Mouse (Mus musculus): Measurements from ENCODE around the gene Lhfp.

Gene Lhfp

DNA sequence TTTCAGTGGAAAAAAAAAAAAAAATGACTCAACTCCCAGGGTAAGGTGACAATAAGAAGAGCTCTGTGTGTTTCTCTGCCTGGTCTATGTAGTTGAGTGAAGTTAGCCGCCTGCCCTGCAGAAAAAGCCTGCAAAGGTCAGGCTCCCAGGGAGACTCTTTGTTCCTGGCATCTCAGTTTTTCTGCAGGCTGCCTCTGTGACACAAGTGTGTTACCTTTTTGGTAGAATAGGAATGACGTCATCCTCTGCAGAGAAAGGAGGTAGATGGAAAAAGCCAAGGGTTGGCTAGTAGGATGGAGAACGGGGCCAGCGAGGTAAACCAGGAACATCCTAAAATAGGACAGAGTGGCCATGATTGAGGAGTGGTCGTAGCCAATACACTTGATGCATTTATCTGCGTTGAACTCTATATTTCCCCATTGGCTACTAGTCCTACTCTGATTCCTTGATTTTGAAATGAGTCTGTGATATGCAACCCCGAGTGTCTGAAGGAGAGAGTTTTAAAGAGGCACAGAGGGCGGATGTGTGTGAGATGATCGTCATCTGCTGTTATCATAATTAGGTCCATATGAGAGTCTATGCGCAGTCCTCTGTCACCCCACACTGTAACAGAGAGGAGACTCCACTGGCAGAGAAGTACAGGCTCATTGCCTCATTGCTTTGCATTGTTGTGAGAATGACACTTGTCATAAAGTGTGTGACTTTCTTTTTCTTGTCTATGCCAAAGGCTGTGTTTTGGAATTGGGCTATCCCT lies 132.2 kb downstream of the Lhfp start:
- no peak for DNase-seq

DNA sequence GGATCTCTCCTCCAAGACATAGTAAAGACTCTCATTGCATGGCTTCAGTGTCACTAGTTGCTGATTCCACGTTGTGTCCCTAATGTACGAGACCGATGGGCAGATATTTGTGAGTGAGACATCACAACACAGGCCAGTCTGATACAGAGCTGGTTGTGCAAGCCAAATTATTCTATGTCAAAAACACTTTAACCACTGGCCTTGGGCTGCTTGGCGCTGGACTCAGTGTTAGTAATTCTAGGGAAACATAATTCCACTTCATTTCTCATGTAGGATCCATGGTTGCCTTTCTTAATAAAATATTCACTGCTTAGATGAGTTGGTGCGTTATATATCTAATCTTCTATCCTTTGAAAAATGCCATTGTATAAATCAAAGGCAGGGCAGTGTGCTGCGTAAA lies 138.6 kb downstream of the Lhfp start:
- DNase-seq, result no peak

DNA sequence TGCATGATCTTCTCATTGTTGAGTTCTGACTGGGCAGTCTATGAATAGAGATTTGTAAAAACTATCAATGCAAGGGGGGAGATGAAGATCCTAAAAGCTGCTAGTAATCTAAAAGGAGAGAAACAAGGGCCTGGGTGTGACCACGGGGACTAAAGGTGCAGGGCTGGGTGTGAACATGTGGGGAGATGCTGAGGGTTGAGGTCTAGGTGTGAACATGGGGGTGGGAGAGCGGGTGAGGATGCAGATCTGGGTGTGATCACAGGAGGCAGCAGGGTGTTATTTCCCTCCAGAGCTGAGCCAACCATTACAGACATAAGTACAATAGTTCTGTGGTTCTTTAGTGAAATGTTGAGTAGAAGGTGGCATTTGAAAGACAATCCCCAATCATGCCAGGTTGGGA lies 144.1 kb downstream of the Lhfp start:
- DNase-seq, result no peak

DNA sequence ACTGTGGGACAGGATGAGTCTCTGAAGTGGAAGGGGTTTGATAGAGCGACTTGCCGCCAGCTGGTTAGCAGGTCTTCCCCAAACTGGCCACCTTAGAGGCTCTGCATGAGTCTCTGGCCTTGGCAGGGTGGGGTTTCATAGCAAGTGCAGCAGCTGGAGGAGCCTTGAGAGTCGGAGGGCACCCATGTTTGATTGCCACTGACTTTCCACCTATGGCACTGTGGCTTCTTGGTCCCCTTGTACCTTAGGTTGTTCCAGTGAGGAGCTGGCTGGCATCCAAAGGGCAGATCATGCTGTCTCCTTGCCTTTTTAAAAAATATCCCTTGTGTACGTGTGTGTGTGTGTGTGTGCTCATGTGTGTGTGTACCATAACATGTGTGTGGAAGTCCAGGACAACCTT lies 152.1 kb downstream of the Lhfp start:
- no peak for DNase-seq

DNA sequence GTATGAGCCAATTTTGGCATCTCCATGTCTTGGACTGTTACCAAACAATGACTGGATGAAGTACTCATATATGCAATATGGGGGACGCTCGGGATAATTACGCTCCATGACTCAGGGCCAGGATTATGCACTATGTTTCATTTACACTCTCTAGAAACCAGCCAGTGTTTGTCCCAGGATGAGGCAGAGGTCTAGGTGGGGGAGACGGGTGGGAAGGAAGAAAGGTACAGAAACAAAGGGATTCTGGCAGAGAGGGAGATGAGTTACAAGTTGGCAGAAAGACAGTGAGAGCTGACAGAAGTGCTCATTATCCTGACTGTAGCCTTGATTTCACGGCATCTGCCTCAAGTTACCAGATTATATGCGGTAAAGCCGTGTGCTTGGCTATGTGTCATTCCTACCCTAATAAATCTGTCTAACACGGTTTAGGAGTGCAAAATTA lies 154.4 kb downstream of the Lhfp start:
- DNase-seq, result no peak

DNA sequence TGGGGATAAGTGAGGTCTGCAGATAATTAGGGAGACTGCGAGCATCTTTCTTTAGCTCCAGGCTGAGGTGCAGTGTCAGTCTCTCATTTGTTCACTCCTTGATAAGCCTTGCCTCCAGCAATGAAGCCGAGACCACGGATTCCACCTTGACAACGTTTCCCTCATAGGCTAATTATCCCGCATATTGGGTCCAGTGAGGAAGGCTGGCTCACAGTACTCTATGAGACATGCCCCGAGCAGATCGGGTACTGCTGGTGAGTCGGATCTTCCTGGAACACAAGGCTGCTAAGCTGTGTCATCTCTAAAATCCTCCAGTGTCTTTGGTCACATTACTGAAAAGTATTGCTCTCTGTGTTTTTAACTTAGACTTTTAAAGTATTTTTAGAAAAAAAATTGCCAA lies 158.8 kb downstream of the Lhfp start:
- no peak for DNase-seq

DNA sequence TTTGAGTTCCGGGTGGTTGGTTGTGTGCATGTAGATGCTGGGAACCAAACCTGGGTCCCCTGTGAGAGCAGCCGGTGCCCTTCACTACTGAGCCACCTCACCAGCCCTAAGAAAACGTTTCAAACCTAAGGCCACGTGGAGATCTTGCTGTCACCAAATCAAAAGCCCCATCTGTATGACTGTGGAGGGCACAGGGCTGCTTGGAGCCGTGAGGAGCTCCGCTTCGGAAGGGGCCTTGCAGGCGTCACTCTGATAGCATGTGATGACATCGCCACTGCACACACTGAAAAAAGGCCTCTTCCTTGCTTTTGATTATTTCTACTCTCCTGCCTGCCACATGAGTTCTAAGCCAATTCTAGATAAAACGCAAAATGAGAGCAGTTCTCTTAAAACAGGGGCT lies 159.5 kb downstream of the Lhfp start:
- no peak for DNase-seq

DNA sequence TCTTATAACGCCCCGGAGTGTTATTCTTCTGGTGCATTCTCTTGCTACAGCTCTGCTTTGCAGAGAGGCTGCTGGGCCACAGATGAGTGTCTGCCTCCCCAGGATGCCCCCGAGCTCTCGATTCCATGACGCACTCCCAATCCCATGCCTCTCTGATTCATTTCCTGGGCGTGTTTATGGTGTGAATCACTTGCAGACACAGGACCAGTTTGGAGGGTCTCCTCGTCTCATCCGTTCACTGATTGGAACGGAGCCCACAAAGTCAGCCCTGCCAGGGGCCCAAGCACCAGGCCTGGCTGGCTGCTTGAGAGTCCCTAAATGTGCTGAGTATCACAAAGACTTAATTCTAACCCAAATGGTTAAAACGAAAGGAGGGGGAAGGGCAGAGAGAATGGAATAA lies 160.3 kb downstream of the Lhfp start:
- no peak for DNase-seq

DNA sequence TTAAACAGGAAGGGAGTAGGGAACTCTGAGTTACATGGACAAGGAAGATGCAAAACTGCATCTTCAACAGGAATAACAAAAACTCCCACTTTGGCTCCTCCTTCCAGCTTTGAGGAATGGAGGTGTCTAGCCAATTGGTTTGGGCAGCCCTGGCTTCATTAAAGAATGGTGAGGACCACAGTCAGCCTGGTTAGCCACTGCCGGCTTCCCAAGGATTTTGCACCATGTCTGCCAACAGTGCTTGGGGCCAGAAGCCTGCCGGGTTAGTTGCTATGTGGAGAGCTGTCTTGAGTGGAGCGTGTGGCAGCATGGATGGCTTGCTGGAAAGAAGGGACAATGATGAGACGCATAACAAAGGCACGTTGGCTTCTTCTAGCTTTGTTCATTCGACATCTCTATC lies 160.9 kb downstream of the Lhfp start:
- no peak for DNase-seq

DNA sequence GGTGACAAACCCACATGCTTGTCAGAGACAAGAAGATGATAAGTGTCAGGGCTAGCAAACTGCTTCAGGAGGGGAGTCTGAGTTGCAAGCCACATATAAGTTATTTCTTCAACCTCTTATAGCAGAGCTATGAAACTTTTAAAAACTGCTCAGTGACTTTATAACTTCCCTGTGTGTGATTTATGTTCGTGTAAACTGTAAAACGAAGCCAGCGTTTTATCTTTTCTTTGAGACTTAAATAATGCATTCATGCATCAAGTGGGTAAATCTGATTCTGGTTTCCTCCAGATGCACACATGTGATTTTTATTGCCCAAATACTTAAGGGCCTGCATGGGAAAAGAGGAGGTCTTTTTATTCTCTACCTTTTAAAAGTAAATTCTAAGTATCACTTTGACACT lies 161.4 kb downstream of the Lhfp start:
- DNase-seq, result no peak

DNA sequence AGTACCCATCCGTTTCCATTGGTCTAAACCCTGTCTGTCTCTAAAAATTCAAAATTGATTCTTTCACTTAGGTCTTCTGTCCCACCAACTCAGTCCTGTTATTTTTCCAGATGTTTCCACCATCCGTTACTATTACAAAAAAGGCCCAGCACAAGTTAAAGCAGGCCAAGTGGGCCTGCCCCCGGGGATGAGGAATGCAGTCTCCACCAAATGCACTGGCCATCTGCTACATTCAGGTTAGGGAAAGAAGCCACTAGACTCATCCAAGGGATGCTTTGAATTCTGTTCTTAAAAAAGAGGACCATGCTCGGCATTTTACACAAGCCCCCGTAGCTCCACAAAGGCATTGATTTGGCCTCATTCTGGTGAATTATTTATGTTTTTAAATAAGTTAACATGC lies 162.3 kb downstream of the Lhfp start:
- no peak for DNase-seq

DNA sequence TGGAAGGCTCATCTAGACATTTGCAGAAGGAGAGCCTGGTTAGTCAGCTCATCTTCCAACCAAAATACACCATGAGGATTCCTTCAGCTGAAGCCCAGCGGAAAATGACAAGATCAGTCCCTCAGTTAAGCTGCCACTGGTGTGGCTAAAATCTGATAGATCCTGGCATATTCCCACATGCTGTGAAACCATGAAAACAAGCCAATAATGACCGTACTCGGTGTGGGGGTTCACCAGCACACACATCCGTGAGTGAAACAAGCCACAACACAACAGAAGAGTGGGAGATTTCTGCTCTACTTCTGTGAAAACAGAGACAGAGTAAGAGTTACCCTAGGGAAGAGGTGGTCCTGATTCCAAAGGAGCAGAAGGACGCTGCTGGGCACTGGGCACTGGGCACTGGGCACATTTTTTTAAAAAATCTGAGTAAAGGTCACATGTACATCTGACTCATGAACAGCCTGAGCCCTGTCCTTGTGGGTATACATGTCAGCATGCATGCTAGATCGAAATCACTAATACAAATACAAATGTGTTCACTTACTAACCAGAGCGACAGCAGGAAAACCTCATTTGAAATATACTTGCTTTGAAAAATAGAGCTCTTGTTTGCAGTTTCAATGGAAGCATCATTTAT lies 163.1 kb downstream of the Lhfp start:
- no peak for DNase-seq

DNA sequence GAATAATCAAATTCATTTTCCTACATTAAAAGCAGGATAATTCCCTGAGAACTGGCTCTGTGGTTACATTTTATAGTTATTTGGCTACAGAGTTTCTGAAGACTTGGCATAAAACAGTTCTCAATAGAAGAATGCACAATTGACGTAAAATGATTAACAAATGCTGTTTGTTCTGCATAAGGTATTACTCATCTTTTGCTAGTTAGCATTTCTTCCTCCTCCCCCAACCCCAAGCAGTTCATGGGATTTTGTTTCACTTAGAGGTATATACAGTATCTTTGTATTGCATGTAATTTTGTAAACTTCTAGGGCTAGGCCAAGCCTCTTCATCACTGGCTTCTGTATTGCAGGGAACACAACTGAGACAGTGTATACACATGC lies 163.6 kb downstream of the Lhfp start:
- DNase-seq, result no peak

DNA sequence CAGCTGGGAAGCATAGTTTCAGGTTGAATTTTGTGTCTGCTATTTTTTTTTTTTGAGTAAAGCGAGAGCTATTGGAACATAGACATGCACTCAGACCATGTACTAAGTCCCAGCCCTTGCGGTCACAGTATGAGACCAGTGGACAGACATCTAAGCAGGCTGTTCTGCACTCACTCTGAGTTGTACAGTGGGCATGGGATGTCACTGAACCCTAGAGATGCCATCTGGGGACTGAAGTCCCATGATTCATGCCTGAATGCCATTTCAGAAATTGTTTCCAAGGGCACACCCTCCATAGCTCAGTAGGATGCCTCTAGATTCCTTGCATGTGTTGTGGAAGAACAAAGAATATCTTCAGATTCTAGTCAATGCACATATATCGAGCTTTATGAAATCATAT lies 164.4 kb downstream of the Lhfp start:
- DNase-seq, result no peak

DNA sequence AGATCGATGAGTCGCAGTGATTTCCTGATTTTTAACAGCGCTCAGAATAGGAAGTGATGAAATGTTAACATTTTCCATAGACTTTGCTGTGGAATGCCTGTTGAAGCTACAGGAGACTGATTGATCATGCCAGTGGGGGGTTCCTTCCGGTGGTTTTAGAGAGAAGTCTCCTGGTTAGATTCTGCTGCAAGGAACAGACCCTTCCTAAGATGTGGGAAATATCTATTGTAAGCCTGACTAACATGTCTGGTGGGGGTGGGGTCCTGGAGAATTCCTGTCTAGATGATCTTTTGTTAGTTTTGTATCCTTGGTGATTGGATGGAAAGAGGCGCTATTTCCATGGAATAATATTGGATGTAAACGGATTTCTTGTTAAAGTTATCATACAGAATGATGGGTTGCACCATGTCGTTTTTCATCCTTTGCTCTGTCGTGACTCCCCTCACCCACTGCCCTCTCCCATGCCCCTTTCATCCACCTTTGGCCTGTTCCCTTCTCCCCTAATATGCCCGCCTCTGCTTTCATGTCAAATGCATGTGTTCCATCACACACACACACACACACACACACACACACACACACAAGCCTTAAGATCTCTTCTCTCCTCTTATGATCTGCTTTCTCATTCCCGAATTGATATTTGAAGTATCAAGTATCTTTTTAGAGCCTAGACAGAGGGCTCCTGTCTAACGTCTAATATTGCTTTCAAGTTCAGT lies 165.3 kb downstream of the Lhfp start:
- DNase-seq, result no peak

DNA sequence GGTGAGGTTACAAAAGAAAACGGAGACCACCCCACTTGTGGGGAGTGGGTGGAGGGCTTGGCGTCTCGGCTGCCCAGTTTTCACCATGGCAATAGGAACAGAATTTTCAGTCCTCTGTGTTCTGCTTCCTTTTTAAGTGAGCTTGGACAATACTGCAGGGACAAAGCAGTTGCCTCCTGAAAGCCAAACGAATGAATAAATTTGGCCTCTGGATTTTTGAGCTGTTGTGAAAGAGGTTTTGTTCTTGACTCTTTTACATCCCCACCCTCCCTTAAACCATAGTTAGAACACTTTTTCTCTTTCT lies 165.8 kb downstream of the Lhfp start:
- DNase-seq, result no peak

DNA sequence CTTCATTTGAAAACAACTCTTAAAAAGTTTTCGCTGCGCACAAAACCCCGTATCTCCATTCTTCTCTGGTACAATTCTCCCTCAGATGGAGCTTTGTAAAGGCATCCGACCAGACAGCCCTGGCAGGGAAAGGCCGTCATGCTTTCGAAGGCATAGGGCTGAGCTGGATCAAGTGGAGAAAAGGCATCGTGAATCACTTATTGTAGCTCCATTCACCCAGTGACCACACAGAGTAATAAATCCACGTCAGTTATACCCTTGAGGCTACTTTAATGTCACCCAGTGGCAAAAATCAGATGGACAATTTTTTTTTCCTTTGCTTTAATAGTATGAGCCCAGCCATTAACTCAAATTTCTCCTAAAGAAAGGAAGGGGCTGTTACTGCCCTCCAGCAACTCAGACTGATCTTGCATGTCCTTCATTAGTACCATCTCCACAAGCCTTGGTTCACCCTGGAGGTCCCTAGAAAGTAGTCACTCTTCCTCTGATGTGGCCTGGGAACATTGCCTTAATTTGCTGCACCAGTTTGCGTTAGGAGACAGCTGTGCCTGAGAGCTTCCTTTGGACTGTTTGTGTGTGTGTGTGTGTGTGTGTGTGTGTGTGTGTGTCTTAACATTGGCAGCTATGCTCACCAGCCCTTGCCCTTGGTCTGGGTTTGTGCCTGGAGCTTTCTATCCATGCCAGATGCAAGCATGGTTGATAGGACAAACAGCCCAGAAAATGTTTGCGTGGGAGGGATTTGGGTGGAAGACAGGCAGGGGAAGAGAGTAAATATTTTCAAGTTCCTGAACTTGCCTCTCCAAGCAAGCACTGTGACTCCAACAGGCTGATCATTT lies 169.6 kb downstream of the Lhfp start:
- no peak for DNase-seq

DNA sequence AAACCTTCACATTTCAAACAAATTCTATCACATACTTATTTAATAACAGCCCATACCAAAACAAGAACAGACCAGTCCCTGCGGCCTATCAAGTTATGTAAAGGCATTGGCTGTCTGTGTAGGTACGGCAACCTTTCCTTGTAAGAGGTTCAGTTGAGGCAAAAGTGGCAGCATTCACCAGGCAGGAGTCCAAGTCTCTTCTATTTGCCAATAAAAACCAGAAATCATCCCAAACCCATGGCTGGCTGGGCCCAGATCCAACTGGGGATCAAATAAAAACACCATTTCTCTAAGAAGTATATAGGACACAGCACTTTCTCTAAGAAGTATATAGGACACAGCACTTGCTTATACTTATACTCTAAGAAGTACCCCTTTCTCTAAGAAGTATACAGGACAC lies 171.3 kb downstream of the Lhfp start:
- no peak for DNase-seq

DNA sequence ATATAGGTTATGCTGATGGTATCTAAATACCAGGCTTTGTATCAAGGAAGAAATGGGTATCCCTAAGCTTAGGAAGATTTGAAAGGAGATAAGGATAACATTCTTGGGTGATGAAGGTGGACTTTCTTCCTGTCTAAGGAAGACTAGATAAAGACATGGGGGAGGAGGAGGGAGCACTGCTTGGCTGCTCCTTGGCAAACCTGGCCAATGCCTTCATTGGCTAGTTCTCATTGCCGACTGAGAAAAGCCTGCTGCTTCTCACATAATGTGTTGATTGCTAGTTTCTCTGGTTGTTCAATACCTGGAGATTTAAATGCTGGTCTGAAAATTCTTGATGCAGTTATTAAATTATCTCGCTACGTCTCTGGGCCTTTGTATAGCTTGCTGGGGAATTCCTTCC lies 172.0 kb downstream of the Lhfp start:
- no peak for DNase-seq

DNA sequence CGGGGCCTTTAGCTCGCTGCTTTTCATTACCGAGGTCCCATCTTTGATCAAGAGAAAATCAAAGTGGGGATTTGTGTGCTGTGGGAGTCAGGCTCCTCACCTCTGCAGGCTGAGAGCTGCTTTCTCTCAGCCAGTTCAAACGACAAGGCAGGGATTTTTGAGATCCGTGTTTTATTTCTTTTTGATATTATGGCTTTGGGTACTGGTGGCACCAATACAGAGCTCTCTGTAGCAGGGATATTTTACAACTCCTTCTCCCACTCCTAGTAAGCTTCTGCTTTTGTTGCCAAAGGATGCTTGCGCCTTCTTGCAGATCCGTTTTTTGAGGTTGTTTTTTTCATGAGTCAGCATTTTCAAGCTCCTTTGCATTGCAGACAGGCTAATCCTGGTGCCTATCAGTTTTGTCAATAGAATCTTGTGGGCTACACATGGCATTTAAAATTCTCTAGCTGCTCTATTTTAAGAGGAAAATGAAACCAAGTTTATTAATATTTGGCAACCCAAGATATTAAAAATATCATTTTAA lies 172.5 kb downstream of the Lhfp start:
- DNase-seq, result no peak

DNA sequence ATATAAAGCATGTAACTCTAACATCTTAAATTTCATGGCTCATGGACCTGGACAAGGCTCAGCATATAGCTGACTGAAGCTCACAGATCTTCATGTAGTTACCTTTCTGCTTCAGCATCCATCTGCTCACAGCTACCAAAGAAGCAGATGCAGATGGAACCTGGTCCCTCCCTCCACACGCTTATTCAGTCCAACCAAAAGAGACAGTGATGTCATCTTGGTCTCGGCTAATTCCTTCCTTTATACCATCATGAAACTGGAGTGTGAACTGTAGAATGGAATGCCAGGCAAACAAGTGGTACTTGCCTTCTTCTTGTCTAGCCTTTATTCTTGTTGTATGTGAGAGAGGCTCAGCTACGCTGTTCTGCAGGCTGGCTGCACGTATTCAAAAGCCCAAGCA lies 173.1 kb downstream of the Lhfp start:
- no peak for DNase-seq

DNA sequence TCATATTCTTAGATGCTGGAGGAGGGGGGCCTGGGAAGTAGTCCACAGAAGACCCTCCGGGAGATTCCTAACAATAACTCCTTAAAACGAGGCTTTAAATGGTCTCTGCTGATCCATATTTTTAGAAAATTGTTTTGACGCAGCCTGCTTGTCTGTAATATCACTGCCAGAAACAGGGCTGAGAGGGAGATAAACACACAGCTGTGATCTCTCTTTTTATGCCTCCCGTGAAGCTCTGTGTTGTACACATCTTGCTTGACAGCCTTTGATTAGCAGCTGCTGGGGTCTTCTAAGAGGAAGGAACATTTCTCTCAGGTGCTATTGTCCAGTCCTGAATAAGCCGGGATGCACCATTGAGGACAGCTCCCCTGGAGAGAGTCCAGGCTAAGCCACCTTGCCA lies 176.4 kb downstream of the Lhfp start:
- no peak for DNase-seq

DNA sequence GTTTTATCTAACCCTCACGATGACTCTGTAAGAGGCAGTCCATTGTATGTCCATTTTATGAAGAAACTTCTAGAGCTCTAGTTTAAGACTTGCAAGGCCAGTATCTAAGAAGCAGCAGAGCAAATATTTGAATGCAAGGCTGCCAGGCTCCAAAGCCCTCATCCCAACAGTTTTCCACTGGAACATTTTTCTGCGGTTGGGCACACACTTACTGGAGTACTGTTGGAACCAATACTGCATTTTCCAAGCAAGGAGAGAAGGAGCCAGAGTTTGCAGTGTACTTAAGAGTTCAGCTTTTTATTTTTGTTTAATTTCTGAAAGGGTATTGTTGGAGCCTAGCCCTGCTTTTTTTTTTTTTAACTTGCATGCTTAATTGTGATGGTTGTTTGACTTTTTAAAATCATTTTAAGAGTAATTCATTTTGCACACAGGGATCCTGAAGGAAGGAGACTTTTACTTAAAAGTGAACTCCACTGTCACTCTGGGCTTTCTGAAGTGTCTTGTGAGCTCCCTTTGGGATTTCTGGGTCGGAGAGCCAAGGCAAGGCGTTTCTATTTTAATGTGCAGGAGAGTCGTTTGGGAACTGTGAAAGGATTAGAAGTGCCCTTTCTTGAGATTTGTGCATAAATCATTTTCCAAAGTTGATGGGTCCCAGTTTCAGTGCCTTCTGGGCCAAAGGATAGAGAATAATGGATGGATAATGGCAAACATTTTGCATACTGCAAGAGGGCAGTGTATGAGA lies 180.4 kb downstream of the Lhfp start:
- no peak for DNase-seq

Data from liver (tissue).